Mouse (Mus musculus) gastrocnemius, postnatal 4 days (tissue): ENCODE measurements around the gene Gm3417. TPM values are rescaled to one million over a fixed set of nuclear protein-coding genes. Genes with fewer than 3 reads are reported as not detected.

Experiments
- total RNA-seq, 2 experiments: library from RNA; stranded (reverse); gene quantifications; 2 replicates each; pipeline ENCODE4 v1.2.3; 2021

Gm3417 gene
- total RNA-seq, 2 experiments from 2014 or later: 0.49 TPM; not detected in 1

Other genes with a start within 250 kb of the Gm3417 start
- gene Wdr27, start 35.6 kb downstream of the Gm3417 start, total RNA-seq: 1 to 10 TPM; 3.5 to 4.2 TPM
- 10 to 100 TPM; 24.3 to 25.3 TPM for gene 1600012H06Rik, start 35.6 kb downstream of the Gm3417 start, total RNA-seq
- 10 to 100 TPM; 75.3 to 81.4 TPM for gene Phf10, start 17.5 kb downstream of the Gm3417 start, total RNA-seq
- 1 to 10 TPM; 4.0 to 5.1 TPM for gene 9030025P20Rik, start 322 bp downstream of the Gm3417 start, total RNA-seq
- gene Gm3435, start 31.4 kb upstream of the Gm3417 start, total RNA-seq: 1 to 10 TPM; 3.4 to 4.8 TPM
- 10 to 100 TPM; 35.0 to 41.9 TPM for gene Ermard, start 62.4 kb upstream of the Gm3417 start, total RNA-seq
- 1 to 10 TPM in 1 of 2 experiments, under 1 TPM in 1; 0.73 to 2.1 TPM for gene Tcte3, start 62.7 kb upstream of the Gm3417 start, total RNA-seq
- 1 to 10 TPM; 2.8 to 3.7 TPM for gene Gm3448, start 62.7 kb upstream of the Gm3417 start, total RNA-seq